Mouse (Mus musculus) stomach, embryonic 16.5 days (tissue): ENCODE results near the gene Micu2. TPM values are rescaled to one million over a fixed set of nuclear protein-coding genes. Genes with fewer than 3 reads are reported as not detected.

Source experiments
- ATAC-seq: fragments of 200-750 bp; cut with Nextera tagmentation; 2 replicates; pipeline ENCODE4 v1.8.0; 2017; ENCODE audit warnings: moderate number of reproducible peaks, moderate TSS enrichment; ENCODE audit not compliant: insufficient read depth, low FRiP score
- H3K27ac ChIP-seq: fragments of 300-500 bp; sonication (generic); 2 replicates; pipeline ENCODE4 v1.5.1; 2014; ENCODE audit warnings: low read length
- H3K27me3 ChIP-seq: fragments of 300-500 bp; sonication (generic); 2 replicates; pipeline ENCODE4 v1.6.1; 2014; ENCODE audit warnings: low read length, control low read depth, mixed read lengths; ENCODE audit not compliant: control insufficient read depth, insufficient read depth
- H3K36me3 ChIP-seq: fragments of 300-500 bp; sonication (generic); 2 replicates; pipeline ENCODE4 v1.6.1; 2014; ENCODE audit warnings: low read length; ENCODE audit not compliant: control insufficient read depth, insufficient read depth
- H3K4me1 ChIP-seq: fragments of 300-500 bp; sonication (generic); 2 replicates; pipeline ENCODE4 v1.6.1; 2014; ENCODE audit warnings: low read length, control low read depth, mixed read lengths; ENCODE audit not compliant: control insufficient read depth, insufficient read depth
- H3K4me2 ChIP-seq: fragments of 300-500 bp; sonication (generic); 2 replicates; pipeline ENCODE4 v1.6.1; 2014; ENCODE audit warnings: low read depth, low read length, mixed read lengths
- H3K4me3 ChIP-seq: fragments of 300-500 bp; sonication (generic); replicated peaks from 2 replicates; pipeline ENCODE4 v1.5.1; 2014; ENCODE audit warnings: mild to moderate bottlenecking, low read length
- H3K9ac ChIP-seq: fragments of 300-500 bp; sonication (generic); 2 replicates; pipeline ENCODE4 v1.6.1; 2014; ENCODE audit warnings: low read length
- H3K9me3 ChIP-seq: fragments of 300-500 bp; sonication (generic); replicated peaks from 2 replicates; pipeline ENCODE4 v1.6.1; 2016; ENCODE audit warnings: low read length, control low read depth; ENCODE audit not compliant: control insufficient read depth
- WGBS: fragments of 180-500 bp; shearing (Covaris S2); extraction: QIAGEN DNeasy Blood & Tissue Kit; methylation state at CpG from one replicate; pipeline ENCODE4 v1.1.7; 2014; 5-methylcytosine and 5-hydroxymethylcytosine counted together
- polyA plus RNA-seq: library from polyadenylated mRNA; unstranded; fragments of >200 nt; fragmentation: Nextera tagmentation; extraction: Ambion mirVana; gene quantifications from 2 replicates; pipeline ENCODE4 v1.2.1, GENCODE M21; 2015

Micu2 gene
- 80.5 and 82.3 TPM in 2 replicates for polyA plus RNA-seq

- no peaks in the 10 kb centered on the region for H3K27me3 ChIP-seq
- no peaks in the 10 kb centered on the region for H3K36me3 ChIP-seq
- peak within 1 kb of the TSS; percentile 80 for H3K27ac ChIP-seq
- peak within 1 kb of the TSS; percentile 99 for H3K9ac ChIP-seq
- H3K4me2 ChIP-seq = peak within 1 kb of the TSS; percentile 66
- peak; percentile 94 for ATAC-seq
- 0 out of 2 replicates have a peak, but pooled peaks cover 5% of the 10 kb centered on the region for H3K4me1 ChIP-seq
- WGBS = 2% methylated on average over 76 of the region's 76 CpGs
- H3K9me3 ChIP-seq = peaks cover 3% of the 10 kb centered on the region; the same call in 1 of the 2 replicates
- H3K4me3 ChIP-seq = peak within 1 kb of the TSS; percentile 91
These were observed at the start of gene Micu2 for GRCm38 (mm10) chr14:57998526-57999401. Micu2 (minus strand) TSS chr14:57999262.

GRCm38 (mm10) chr14:58046639-58047284 is 47.7 kb upstream of the Micu2 start:
- Histone ChIP-seq H3K4me2 (no peak overlapping the region), H3K9ac (no peak overlapping the region), H3K4me3 (no peak overlapping the region), H3K9me3 (no peaks in the 10 kb centered on the region), H3K27ac (no peak overlapping the region; the same call in 1 of the 2 replicates), H3K4me1 (no peaks in the 10 kb centered on the region), H3K27me3 (no peaks in the 10 kb centered on the region), H3K36me3 (no peaks in the 10 kb centered on the region)
- 54% methylated on average over 4 of the region's 4 CpGs for WGBS
- ATAC-seq = peak; percentile 92

GRCm38 (mm10) chr14:58036174-58036573 is 37.1 kb upstream of the Micu2 start:
- no peak overlapping the region for H3K4me3 ChIP-seq
- no peak overlapping the region for H3K9ac ChIP-seq
- no peaks in the 10 kb centered on the region for H3K9me3 ChIP-seq
- H3K27me3 ChIP-seq = no peaks in the 10 kb centered on the region
- no peak overlapping the region for H3K27ac ChIP-seq
- 60% methylated on average over 6 of the region's 6 CpGs for WGBS
- H3K4me2 ChIP-seq = no peak overlapping the region
- H3K4me1 ChIP-seq = no peaks in the 10 kb centered on the region
- H3K36me3 ChIP-seq = no peaks in the 10 kb centered on the region
- no peak for ATAC-seq

- no peaks in the 10 kb centered on the region for H3K9me3 ChIP-seq
- 9% methylated on average over 8 of the region's 8 CpGs for WGBS
- no peak overlapping the region for H3K27ac ChIP-seq
- H3K4me3 ChIP-seq = no peak overlapping the region
- H3K4me2 ChIP-seq = no peak overlapping the region
- H3K27me3 ChIP-seq = no peaks in the 10 kb centered on the region
- H3K36me3 ChIP-seq = no peaks in the 10 kb centered on the region
- no peak for ATAC-seq
- H3K9ac ChIP-seq = no peak overlapping the region
- H3K4me1 ChIP-seq = no peaks in the 10 kb centered on the region
These were observed 35.5 kb upstream of the Micu2 start for GRCm38 (mm10) chr14:58034567-58034966.

GRCm38 (mm10) chr14:58018869-58019268 is 19.8 kb upstream of the Micu2 start:
- Histone ChIP-seq H3K4me2 (no peak overlapping the region), H3K4me1 (no peaks in the 10 kb centered on the region), H3K4me3 (no peak overlapping the region), H3K27ac (no peak overlapping the region), H3K36me3 (no peaks in the 10 kb centered on the region), H3K9ac (no peak overlapping the region), H3K9me3 (peaks cover 3% of the 10 kb centered on the region; the same call in 1 of the 2 replicates), H3K27me3 (no peaks in the 10 kb centered on the region)
- ATAC-seq = no peak
- 44% methylated on average over 2 of the region's 2 CpGs for WGBS

- H3K4me1 ChIP-seq = no peaks in the 10 kb centered on the region
- no peak overlapping the region for H3K9ac ChIP-seq
- peaks cover 3% of the 10 kb centered on the region; the same call in 1 of the 2 replicates for H3K9me3 ChIP-seq
- no peak overlapping the region for H3K4me2 ChIP-seq
- WGBS = 51% methylated on average over 6 of the region's 6 CpGs
- no peak overlapping the region for H3K4me3 ChIP-seq
- H3K27me3 ChIP-seq = no peaks in the 10 kb centered on the region
- no peaks in the 10 kb centered on the region for H3K36me3 ChIP-seq
- no peak overlapping the region for H3K27ac ChIP-seq
- no peak for ATAC-seq
These were observed 4.8 kb upstream of the Micu2 start for GRCm38 (mm10) chr14:58003852-58004251.

GRCm38 (mm10) chr14:58002161-58002560 is 3.1 kb upstream of the Micu2 start:
- Histone ChIP-seq H3K27me3 (no peaks in the 10 kb centered on the region), H3K9me3 (peaks cover 3% of the 10 kb centered on the region; the same call in 1 of the 2 replicates), H3K4me3 (no peak overlapping the region), H3K4me1 (0 out of 2 replicates have a peak, but pooled peaks cover 2% of the 10 kb centered on the region), H3K9ac (no peak overlapping the region), H3K27ac (no peak overlapping the region), H3K4me2 (no peak overlapping the region), H3K36me3 (no peaks in the 10 kb centered on the region)
- ATAC-seq = no peak
- WGBS = 68% methylated on average over 1 of the region's 1 CpGs

GRCm38 (mm10) chr14:57999402-57999734 is 306 bp upstream of the Micu2 start:
- peaks cover 3% of the 10 kb centered on the region; the same call in 1 of the 2 replicates for H3K9me3 ChIP-seq
- no peaks in the 10 kb centered on the region for H3K27me3 ChIP-seq
- no peaks in the 10 kb centered on the region for H3K36me3 ChIP-seq
- ATAC-seq = no peak
- 0 out of 2 replicates have a peak, but pooled peaks cover 5% of the 10 kb centered on the region for H3K4me1 ChIP-seq
- peak overlapping the region; percentile 66 for H3K4me2 ChIP-seq
- peak overlapping the region; percentile 99 for H3K9ac ChIP-seq
- H3K27ac ChIP-seq = 0 out of 2 replicates have a peak overlapping the region, but pooled peaks have one; percentile 80
- H3K4me3 ChIP-seq = peak overlapping the region; percentile 91
- 33% methylated on average over 5 of the region's 5 CpGs for WGBS

- H3K27me3 ChIP-seq = no peaks in the 10 kb centered on the region
- no peaks in the 10 kb centered on the region for H3K36me3 ChIP-seq
- H3K4me2 ChIP-seq = no peak overlapping the region
- no peak overlapping the region for H3K4me3 ChIP-seq
- ATAC-seq = no peak
- H3K9me3 ChIP-seq = peaks cover 3% of the 10 kb centered on the region; the same call in 1 of the 2 replicates
- H3K4me1 ChIP-seq = 0 out of 2 replicates have a peak, but pooled peaks cover 5% of the 10 kb centered on the region
- WGBS = 48% methylated on average over 1 of the region's 1 CpGs
- H3K9ac ChIP-seq = no peak overlapping the region
- no peak overlapping the region for H3K27ac ChIP-seq
These were observed 1.6 kb downstream of the Micu2 start for GRCm38 (mm10) chr14:57997431-57997830.
